Mouse (Mus musculus) CD8-positive naive resting alpha-beta T cell, adult 2 months (primary cell): ENCODE measurements at regions not wholly inside any gene's neighbourhood (a gene's known extent, or its start where the extent isn't known, plus 50 kb on each side); places are given as distances from the start of the nearest gene placed in this dataset.

Experiments
- DNase-seq, 2 experiments: peaks; one replicate each; pipeline ENCODE4 v3.0.0; 2022; ENCODE audit warnings: low read depth in 2 of 2, low spot score in 2 of 2

DNA sequence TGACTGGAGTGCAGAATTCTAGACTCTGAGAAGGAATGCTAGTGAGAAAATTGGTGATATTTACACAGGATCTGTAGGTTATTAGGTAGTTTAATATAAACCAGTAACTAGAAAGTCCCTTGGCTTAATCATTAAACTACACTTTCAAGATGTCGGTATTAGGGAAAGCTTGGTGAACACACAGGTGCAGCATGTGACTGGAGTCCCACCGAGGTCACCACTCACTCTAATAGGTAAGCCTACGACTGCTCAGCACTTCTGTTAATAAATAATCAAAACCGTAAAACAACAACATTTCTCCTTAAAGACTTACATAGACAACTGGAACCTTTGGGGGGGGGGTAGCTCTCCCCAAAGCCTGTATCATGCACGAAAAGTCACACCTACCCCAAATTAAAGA, 125.1 kb downstream of the Polr2m start:
- no peak for DNase-seq

DNA sequence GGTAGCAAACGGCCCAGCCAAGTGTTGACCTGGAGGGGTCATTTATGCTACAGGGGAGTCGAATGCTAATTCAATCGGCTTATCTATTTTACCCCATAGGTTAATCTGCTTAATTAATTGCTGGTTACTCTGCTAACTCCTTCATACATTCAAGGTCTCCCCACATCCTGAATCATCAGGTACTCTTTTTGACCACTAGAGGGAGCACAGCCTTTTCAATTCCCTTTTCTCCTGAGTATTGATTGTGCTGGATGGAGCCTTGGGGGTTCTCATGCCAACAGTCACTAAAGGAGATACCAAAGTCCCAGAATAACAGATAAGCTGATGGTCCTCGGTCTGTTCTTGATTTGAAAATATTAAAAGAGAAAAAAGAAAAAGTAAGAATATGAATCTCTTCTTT, 126.8 kb downstream of the Polr2m start:
- peak in 1 of 2 experiments; percentile 5 for DNase-seq

DNA sequence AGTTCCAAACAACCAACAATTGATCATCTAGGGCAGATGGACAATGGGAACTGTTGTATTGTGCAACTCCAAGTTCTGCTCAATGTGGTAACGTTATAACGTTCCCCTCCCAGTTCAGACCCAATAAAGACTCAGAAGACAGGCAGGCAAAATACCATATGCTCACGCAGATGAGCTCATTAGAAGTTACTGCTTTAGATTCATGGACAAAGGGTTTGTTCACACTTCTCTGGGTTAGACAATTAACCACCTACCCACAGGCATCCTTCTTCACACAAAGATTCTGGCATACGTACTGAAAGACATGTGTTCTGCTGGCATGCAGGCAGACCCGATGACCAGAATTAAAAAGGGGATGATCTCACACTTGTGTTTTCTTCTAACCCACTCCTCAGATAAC, 130.0 kb downstream of the Polr2m start:
- DNase-seq = no peak
